Mouse (Mus musculus): ENCODE measurements around the gene Rcbtb2. TPM values are rescaled to one million over a fixed set of nuclear protein-coding genes. Genes with fewer than 3 reads are reported as not detected.

The Rcbtb2 gene
- total RNA-seq, 2 experiments from 2014 or later = 35.6 to 57.3 TPM

DNA sequence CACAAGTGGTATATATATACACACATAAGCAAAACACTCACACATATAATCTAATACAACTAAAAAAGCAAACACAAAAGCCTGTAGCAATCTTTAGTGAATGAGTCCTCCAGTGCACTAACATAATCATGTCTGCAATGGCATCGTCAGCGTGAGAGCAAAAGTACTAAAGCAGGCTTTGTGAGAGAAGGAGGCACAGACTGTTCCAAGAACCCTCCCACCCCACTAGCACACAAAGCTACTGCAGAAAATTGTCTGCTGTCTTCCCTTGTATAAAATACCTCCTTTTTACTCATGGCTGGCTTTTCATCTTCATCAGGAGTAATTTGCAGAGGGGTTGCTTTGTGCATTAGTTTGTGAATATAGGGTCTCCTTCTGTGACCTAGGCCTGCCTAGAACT lies 129.4 kb downstream of the Rcbtb2 start:
- ATAC-seq (replicated peaks; ENCODE audit: poor library complexity, severe bottlenecking) = no peak

- ATAC-seq (replicated peaks; ENCODE audit: poor library complexity, severe bottlenecking) = peak; percentile 33
Observed at GRCm38 (mm10) chr14:73253453-73254251, 130.8 kb downstream of the Rcbtb2 start.

DNA sequence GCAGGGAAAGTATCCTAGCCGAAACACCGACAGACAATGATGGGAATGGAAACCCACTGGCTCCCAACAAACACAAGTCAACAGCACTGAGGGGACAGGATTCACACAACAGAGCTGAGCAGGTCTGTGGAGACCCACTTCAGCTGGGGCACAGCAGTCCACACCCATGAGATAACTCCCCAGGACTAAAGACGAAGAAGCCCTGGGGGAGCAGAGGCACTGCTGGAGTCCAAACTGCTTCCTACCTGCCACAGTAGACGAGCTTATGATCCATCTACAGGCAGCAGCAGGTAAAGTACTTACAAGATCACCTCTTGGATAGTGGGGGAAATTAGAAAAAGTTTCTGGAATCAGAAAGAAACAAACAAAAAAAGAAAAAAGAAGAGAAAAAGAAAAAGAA lies 131.6 kb downstream of the Rcbtb2 start:
- ATAC-seq (replicated peaks; ENCODE audit: poor library complexity, severe bottlenecking) = no peak

GRCm38 (mm10) chr14:73255426-73255970 lies 132.7 kb downstream of the Rcbtb2 start:
- ATAC-seq (replicated peaks; ENCODE audit: poor library complexity, severe bottlenecking) = no peak

DNA sequence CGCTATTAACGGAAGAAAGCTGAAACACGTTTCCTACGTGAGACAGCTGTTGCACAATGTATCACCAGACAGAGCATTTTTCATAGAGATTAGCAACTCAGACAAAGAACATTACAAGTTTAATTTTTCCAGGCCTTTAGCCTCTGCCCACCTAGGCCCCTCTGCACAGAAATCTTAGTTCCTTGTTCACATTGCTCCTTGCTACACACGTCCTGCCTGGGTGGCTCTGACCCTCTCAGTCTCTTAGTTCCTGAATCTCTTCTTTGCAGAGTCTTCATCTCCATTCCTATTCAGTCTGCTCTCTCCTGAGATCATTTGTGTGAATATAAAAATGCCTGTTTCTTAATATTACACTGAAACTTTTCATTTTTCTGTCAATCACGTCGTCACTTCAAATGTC lies 134.5 kb downstream of the Rcbtb2 start:
- peak; percentile 78 for ATAC-seq (replicated peaks; ENCODE audit: poor library complexity, severe bottlenecking)

Other genes with a start within 250 kb of the Rcbtb2 start
- gene Cysltr2, start 73.9 kb upstream of the Rcbtb2 start, total RNA-seq (2014; fragmentation: Nextera tagmentation) = 1.4 TPM in 1 of 2 replicates, not detected in the other
- gene Cysltr2, start 73.9 kb upstream of the Rcbtb2 start, total RNA-seq (2017) = 0.39 TPM in 1 of 2 replicates, not detected in the other
- 11.4 and 14.7 TPM in 2 replicates for gene Lpar6, start 114.9 kb downstream of the Rcbtb2 start, total RNA-seq (2014; fragmentation: Nextera tagmentation)
- 12.9 and 14.8 TPM in 2 replicates for gene Lpar6, start 114.9 kb downstream of the Rcbtb2 start, total RNA-seq (2017)
- 25.4 and 34.8 TPM in 2 replicates for gene Rb1, start 202.8 kb downstream of the Rcbtb2 start, total RNA-seq (2014; fragmentation: Nextera tagmentation)
- gene Rb1, start 202.8 kb downstream of the Rcbtb2 start, total RNA-seq (2017) = 16.2 and 18.7 TPM in 2 replicates

Measured in granulocyte monocyte progenitor cell, adult 5-6 weeks (primary cell).